Mouse (Mus musculus): Measurements from ENCODE around the gene Htra3. TPM values are rescaled to one million over a fixed set of nuclear protein-coding genes. Genes with fewer than 3 reads are reported as not detected.

The Htra3 gene
- total RNA-seq, 2 experiments from 2014 or later, result 26.0 to 78.7 TPM

GRCm38 (mm10) chr5:35659503-35659902 is 20.1 kb downstream of the Htra3 start:
- no peak for DNase-seq (ENCODE audit: low spot score in 2 of 2)

- no peak for DNase-seq (ENCODE audit: low spot score in 2 of 2)
These were observed 23.7 kb downstream of the Htra3 start for GRCm38 (mm10) chr5:35655753-35656485.

DNA sequence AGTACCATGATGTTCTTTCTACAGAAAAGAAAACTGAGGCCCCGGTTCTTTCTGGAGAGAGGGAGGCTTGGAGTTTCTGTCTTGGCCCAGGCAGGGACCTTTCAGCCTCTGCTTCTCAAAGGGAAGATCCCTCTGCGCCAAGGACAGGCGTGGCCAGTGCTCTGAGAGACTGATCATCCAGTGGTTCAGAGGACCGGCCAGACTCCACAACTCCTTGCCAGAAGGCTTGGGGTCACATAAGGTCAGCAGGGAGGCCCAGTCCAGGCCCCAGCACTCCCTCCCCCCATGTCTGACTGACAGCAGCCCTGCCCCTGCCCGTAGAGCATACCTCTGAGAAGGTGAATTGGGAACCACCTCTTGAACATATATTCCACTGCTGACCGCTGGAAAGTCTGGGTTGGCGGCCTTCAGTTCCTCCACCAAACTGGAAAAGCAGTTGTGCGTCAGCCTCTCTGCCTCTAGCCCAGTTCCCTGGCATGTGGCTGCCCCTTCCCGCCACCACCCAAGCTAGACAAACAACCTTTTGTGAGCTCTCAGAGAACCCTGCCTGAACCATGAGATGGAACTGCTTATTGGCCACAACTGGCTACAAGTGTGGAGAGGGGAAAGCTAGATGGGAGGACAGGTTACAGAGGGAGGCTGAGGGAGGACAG is 25.7 kb downstream of the Htra3 start:
- DNase-seq (ENCODE audit: low spot score in 2 of 2), result no peak

DNA sequence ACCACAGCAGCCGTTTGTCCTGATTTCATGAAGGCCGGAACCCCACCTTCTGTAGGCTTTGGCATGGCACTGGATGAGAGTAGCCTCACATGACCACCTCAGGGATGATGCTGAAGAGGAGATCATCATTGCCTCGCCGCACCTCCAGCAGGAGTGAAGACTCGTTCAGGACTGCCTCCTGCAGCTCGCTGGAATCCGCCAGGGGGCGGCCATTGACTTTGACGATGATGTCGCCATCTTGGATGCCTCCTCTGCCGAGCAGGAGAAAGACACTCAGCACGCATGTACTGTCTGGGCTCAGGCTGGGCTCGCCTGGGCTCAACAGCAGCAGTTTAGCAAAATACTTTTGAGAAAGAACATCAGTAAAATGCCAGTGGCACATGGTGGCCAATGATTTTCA is 26.7 kb downstream of the Htra3 start:
- no peak for DNase-seq (ENCODE audit: low spot score in 2 of 2)

DNA sequence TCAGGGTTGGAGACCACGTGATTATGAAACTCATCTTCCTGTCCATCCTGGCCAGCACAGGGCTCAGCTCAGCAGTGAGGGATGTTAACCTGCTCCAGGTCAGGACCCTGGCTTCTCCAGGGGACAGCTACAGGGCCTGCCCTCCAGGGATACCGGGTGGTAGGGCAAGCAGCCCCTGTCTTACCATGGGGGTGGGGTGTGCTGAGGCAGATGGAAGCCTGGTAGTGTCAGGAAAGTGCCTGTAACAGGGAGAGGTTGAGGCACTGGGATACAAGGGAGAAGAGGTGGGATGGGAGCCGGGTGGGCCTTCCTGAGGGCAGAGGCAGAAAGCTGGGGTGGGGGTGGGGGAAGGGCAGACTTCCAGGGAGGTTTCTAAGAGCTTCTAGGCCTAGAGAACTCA is 27.3 kb downstream of the Htra3 start:
- no peak for DNase-seq (ENCODE audit: low spot score in 2 of 2)

- no peak for DNase-seq (ENCODE audit: low spot score in 2 of 2)
These were observed 31.4 kb downstream of the Htra3 start for GRCm38 (mm10) chr5:35648230-35648629.

- no peak for DNase-seq (ENCODE audit: low spot score in 2 of 2)
These were observed 32.0 kb downstream of the Htra3 start for GRCm38 (mm10) chr5:35647562-35647961.

DNA sequence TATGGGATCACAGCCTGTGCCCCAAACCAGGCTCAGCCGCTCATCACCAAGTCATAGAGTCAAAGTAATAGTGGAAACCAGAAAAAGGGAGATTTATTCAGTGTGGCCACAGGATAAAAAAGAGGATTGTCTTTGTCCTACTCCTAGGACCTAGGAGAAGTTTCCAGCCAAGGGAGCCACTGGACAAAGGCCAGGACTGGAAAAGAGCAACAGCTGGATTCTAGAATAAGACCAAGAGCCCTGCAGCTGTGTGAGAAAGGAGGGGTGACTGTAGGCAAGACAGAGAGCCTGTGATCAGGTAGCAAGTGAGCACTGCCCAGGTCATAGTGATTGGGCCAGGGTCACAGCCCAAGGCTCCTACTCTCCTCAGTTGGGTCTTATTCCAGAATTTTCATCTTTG is 32.7 kb downstream of the Htra3 start:
- DNase-seq (ENCODE audit: low spot score in 2 of 2), result no peak

- no peak for DNase-seq (ENCODE audit: low spot score in 2 of 2)
These were observed 33.6 kb downstream of the Htra3 start for GRCm38 (mm10) chr5:35645938-35646493.

DNA sequence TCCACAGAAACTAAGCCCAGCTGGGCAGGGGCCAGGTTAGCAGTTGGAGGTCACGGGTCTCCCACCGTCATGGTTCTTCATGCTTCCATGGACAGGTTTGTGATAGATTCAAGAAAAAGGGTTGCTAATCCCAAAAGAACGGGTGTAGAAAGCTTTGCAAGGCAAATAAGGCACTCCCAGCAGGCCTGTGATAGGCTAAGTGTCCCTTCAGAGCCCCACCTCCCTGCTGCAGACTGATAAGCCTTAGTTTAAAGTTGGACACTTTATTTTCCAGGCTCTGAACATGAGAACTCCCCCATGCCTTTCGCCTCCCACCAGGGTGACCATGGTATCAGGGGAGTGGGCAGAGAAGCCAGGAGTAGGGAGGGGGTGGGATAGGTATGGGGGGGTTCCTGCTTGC is 35.5 kb downstream of the Htra3 start:
- no peak for DNase-seq (ENCODE audit: low spot score in 2 of 2)

GRCm38 (mm10) chr5:35643401-35644048 is 36.1 kb downstream of the Htra3 start:
- DNase-seq (ENCODE audit: low spot score in 2 of 2), result no peak

- no peak for DNase-seq (ENCODE audit: low spot score in 2 of 2)
These were observed 37.5 kb downstream of the Htra3 start for GRCm38 (mm10) chr5:35641961-35642584.

DNA sequence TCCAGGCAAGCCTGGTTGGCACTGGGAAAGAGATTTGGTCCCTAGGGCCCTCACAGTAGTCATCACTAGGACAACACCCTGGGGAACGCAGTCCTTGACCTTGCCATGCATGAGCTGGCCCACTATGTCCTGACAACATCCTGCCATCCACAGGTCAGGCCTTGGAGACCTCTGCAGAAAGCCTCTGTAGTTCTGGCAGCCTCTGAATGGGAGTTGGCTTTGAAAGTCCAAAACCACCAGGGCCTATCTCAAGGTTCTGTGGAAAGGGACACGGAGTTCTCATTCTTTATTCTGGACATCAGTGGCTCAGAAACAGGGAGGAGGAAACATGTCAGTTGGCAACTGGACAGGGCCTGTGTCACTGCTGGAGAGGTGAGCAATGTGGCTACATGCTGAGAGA is 43.6 kb downstream of the Htra3 start:
- peak; percentile 35 to 58 for DNase-seq (ENCODE audit: low spot score in 2 of 2)

GRCm38 (mm10) chr5:35632841-35633240 is 46.7 kb downstream of the Htra3 start:
- DNase-seq (ENCODE audit: low spot score in 2 of 2), result no peak

- no peak for DNase-seq (ENCODE audit: low spot score in 2 of 2)
These were observed 47.8 kb downstream of the Htra3 start for GRCm38 (mm10) chr5:35631755-35632154.

DNA sequence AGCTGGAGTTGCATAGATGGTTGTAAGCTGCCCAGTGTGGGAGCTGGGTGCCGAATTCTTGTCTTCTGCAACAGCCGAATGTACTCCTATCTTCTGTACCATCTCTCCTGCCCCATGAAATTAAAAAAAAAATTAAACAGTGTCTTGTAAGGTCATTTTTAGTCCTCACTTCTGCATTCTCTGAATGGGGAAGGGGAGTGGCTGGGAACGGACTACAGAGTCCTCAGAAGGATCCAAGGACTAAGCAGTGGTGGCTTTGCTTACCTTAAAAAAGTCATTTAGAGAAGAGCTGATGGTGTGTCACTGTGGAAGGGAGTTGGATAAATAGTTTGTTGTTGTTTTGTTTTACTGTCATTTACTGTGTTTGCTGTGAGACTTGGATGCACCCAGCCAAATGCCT is 48.4 kb downstream of the Htra3 start:
- no peak for DNase-seq (ENCODE audit: low spot score in 2 of 2)

GRCm38 (mm10) chr5:35630706-35631105 is 48.9 kb downstream of the Htra3 start:
- no peak for DNase-seq (ENCODE audit: low spot score in 2 of 2)

DNA sequence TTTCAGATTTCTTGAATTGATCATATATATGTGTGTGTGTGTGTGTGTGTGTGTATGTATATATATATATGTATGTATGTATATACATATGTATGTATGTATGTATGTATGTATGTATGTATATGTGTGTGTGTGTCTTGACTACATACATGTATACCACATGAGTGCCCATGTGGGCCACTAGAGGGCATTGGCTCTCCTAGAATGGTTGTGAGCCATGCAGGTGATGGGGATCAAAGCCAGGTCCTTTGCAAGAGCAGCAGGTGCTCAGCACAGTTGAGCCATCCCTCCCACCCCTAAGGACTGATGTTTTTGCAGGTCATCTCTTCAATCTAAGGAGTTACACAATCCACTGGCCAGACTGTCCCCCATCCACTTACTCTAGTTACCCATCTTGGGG is 50.2 kb downstream of the Htra3 start:
- no peak for DNase-seq (ENCODE audit: low spot score in 2 of 2)

DNA sequence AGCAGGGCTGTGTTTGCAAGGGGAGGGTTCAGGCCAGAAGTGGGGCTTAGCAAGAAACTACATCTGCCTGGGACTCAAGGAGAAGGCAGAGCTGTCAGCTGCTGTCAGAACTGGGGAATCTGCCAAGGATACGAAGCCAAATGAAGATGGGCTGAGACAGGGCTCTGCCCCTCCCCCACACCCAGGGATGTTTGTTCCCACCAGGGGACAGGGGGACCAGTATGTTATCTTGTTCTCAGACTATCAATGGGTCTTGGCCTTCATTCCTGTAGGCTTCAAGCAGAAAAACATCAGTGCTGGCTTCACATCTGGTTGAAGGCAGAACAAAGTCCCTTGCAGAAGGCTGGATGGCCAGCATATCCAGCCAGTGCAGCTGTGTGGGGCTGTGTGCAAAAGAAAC is 50.9 kb downstream of the Htra3 start:
- DNase-seq (ENCODE audit: low spot score in 2 of 2), result no peak

- no peak for DNase-seq (ENCODE audit: low spot score in 2 of 2)
These were observed 52.2 kb downstream of the Htra3 start for GRCm38 (mm10) chr5:35627307-35627840.

GRCm38 (mm10) chr5:35626408-35626807 is 53.2 kb downstream of the Htra3 start:
- no peak for DNase-seq (ENCODE audit: low spot score in 2 of 2)

Data from adrenal gland, adult 18-20 months (tissue).